Mouse (Mus musculus) adrenal gland, postnatal 10 days (tissue): ENCODE measurements around the gene Gatad2a. TPM values are rescaled to one million over a fixed set of nuclear protein-coding genes. Genes with fewer than 3 reads are reported as not detected.

ENCODE experiments used
- DNase-seq: peaks from one replicate; pipeline ENCODE4 v3.0.0; 2021; ENCODE audit warnings: mixed read lengths
- total RNA-seq, 2 experiments: library from RNA; stranded (reverse); gene quantifications; 2 replicates each; pipeline ENCODE4 v1.2.3; 2021

The Gatad2a gene
- total RNA-seq, 2 experiments from 2014 or later, result 84.4 to 90.0 TPM

GRCm38 (mm10) chr8:69899876-69900275 lies 96.3 kb downstream of the Gatad2a start:
- no peak for DNase-seq

GRCm38 (mm10) chr8:69897857-69898256 lies 98.3 kb downstream of the Gatad2a start:
- no peak for DNase-seq

- DNase-seq, result no peak
These were observed 100.3 kb downstream of the Gatad2a start for GRCm38 (mm10) chr8:69895772-69896451.

GRCm38 (mm10) chr8:69894836-69895332 lies 101.3 kb downstream of the Gatad2a start:
- no peak for DNase-seq

DNA sequence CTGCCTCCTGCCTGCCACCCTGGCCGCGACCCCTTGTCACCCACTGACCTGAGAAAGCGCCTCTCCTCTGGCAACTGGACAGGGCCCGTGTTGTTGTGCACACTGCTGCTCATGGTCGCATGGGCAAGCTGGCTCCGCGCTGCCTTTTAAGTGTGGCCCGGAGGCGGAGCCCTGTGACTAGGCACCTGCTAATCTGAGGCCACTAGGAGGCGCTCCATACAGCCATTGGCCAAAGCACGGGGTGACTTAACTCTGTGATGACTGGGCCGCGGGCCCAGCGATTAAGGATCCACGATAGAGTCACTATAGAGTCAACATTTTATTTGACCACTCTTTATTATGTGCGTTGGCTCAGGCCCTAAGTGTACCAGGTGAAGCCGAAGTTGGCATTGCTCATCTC lies 102.3 kb downstream of the Gatad2a start:
- DNase-seq, result peak; percentile 69

- DNase-seq, result peak; percentile 68
These were observed 105.4 kb downstream of the Gatad2a start for GRCm38 (mm10) chr8:69890813-69891241.

GRCm38 (mm10) chr8:69888902-69889301 lies 107.3 kb downstream of the Gatad2a start:
- no peak for DNase-seq

DNA sequence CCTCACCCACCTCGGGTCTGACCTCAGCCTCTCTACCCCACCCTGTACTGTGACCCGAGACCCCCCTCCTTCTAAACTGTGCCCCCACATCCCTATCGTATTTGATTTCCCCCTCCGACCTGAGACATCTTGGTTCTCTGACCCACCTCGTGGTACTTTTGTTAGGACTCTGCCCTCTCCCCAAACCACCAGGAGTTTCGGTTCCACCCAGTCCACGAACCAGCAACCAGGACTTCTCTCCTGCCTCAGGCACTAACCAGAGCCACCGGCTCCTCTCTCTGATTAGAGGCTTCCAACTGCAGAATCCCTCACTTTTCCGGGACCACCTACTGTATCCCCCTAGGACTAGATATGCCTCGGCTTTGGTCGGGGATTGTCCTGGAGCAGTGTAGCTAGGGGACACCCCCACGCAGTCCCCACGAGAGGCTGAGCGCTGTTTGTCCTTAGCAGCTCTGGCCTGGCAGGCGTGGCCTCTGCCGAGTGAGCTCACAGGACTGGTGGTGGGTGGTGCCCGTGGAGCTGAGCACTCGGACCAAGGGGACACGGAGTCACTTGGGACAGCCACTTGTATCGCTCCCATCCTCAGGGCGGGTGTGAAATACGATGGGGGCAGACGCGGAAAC lies 107.8 kb downstream of the Gatad2a start:
- DNase-seq, result no peak

DNA sequence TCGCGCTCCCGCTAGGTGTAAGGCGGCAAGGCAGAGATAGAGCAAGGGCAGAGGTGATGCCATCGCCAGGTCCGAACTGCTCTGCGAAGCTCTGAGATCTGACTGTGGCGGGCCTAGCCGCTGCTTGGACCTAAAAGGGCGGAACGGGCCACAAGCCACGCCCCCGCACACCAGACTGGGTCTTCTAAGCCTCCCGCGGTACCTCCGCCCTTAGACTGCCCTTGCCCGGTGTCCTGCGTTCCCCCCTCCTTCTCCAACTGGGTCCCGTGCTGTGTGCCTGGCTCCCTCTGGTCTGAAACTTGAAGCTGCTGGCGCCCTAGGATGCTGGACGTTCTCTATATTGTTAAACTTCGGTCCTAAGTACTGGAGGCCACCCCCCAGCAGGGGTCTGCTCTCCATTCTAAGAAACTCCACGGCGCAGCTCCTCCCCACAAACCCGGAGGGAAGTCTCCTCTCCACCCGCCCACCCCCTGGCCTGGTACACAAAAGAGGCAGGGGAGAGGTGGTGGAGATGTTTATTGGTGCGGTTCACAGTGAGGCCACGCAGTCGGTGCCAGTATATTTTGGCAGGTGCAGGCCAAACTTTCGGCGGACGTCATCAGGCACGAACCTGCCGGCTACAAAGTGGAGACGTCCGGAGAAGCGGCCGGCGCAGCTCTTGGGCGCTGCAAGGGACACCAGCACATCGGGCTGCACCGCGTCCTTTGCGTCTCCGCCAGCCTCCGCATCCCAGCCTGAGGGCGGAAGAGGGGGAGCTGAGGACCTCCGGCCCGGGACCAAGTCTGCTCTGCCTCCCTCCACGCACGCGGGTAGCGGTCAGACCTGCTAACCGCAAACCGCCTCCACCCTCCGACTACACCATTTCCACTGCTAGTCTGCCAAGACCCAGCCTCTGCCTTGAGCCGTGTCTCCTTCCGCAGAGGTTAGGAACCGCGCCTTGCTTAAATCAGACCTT lies 108.6 kb downstream of the Gatad2a start, which contains the start of gene Cilp2:
Cilp2 (minus strand) TSS at position 399 of the 955 bp plus-strand sequence.
- no peak for DNase-seq

DNA sequence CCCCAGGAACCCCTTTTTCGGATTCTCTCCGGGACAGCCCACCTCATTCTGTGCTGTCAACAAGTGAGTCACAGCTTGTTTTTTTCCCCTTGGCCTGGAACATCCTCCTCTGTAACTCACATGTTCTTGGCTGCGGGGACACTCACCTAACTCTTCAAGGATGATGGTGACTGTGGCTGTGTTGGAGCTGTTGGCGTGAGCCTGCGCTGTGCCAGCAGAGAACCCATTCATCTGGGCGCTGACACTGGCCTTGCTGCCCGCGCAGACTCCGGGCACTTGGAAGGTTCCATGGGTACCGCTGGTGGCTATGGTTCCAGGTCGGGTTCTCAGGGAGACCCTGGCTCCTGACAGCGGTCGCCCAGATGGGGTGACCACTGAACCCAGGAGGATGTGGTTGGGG lies 112.0 kb downstream of the Gatad2a start:
- DNase-seq, result peak; percentile 49

DNA sequence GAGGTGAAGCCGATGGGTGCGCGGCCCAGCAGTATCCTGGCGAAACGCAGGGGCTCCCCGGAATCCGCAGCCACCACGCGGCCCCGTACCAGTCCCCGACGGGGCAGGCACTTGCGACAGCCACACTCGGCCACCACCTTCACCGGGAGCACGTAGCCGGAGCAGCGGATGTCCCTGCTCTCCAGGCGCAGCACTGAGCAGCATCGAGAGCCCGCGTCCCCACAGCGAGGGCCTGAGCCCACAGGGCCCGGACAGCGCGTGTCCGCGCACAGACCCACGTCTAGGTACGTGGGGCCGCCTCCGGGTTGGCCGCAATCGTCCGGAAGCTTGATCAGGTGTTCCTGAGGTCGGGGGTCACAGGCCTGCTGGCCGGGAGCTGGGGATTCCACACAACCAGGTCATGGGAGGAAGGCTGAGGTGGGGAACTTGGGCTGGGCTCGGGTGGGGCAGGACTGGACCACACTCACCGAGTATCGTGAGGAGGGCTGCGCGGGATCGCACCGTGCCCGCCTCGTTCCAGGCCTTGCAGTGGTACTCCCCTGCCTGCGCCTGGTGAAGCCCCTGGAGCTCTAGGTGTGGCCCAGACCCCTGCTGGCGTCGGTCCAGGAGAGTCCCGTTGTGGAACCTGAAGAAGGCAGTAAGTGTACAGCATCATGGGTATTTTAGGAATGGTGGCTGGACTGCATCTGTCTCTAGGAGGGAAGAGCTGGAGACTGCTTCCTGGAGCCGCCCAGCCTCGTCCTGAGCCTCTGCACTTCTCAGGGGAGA lies 113.2 kb downstream of the Gatad2a start:
- no peak for DNase-seq

GRCm38 (mm10) chr8:69882021-69882756 lies 114.0 kb downstream of the Gatad2a start:
- peak; percentile 67 for DNase-seq

- DNase-seq, result no peak
These were observed 114.8 kb downstream of the Gatad2a start for GRCm38 (mm10) chr8:69881261-69881865.

DNA sequence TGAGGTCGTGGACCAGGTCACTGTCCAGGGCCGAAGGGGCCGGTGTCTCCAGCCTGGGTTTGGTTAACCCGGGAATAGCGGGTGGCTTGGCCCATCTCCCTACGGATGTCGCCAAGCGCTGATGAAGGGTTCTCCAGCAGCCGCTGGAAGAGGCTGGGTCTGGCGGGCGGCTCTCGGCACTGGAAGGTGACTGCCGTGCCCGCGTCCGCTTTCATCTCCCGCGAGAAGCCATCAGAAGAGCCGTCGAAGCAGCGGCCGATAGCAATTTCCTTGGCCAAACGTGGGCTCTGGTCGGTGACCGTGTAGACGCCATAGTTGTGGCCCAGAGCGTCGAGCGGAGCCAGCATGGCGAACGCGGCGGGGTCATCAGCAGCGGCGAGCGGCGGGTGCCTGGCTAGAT lies 115.3 kb downstream of the Gatad2a start:
- no peak for DNase-seq

- DNase-seq, result no peak
These were observed 116.5 kb downstream of the Gatad2a start for GRCm38 (mm10) chr8:69879678-69880077.

DNA sequence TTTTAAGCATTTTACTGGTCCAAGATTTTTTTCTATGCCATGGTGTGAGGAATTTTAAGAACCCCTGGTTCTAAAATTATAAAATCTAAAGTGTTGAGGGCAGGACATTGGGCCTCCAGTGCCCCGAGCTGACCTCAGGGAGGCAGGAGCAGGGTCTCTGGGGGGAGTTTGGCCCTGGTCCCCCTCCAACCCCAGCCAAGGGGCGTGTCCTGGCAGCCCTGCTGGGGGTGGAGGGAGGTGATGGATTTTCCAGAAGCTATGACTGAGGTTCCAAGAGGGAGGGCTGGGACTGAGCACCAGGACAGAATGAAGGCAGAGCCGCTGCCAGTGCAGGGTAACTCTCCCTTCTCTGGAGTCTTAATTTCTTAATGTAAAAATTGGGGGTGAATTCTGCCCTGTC lies 118.2 kb downstream of the Gatad2a start:
- no peak for DNase-seq

DNA sequence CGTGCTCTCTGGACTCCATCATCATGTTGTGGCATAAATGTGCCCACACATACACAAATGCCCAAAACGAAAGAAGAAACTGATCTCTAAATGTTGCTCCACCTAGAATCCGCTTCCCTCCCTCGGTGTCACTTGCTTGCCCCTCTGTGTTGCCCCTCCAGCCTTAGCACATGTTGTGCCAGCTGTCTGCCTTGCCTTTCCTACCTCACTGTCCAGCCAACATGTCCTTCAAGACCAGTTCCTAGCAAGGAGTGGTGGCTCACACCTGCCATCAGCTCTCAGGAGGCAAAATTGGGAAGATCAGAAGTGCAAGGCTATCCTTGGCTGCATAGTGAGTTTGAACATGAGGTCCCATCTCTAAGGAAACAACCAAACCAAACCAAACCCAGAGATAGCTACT lies 118.8 kb downstream of the Gatad2a start:
- DNase-seq, result no peak

GRCm38 (mm10) chr8:69876967-69877366 lies 119.2 kb downstream of the Gatad2a start:
- no peak for DNase-seq

DNA sequence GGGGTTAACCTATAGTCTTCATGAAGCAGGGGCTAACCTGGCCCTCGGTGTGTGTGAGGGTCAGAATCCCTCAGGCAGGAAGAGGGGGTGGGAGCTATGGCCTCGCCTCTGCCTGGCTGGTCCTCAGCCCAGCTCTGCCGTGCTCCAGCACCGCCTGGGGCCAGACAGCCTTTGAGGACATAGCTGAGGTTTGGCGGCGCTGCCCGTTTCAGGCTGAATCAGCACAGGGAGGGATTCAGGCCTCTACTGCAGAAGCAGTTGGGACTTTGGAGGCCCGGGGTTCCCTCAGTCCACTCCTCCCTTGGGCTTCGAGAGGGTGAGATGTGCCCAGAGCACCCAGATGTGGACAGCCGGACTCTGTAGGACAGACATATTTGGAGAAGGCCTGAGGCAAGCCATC lies 120.1 kb downstream of the Gatad2a start:
- no peak for DNase-seq

- DNase-seq, result no peak
These were observed 121.5 kb downstream of the Gatad2a start for GRCm38 (mm10) chr8:69874654-69875053.

DNA sequence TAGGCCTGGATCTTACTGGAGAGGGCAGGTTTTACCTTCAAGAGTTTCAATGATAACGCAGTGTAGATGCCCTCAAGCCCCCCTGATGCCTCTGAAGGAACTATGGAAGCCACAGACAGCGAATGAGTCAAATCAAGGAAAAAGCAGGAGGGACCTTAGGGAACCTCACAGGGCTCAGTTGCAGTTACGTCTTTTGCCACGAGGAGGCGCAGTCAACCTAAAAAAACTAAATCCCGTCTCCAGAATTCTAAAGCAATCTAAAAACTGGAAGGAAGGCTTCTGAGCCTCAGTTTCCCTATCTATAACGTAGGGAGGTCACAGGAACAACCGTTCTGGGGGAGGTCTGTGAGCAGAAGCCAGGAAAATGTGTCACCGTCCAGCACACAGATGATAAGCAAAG lies 122.0 kb downstream of the Gatad2a start:
- DNase-seq, result peak; percentile 78
